Mouse (Mus musculus) MEL-GATA-1-ER (cell line): ENCODE measurements around the gene Gm5622.
"Not testable (repeated sequence)": the region's sequence is repeated elsewhere in the genome, so short reads cannot be mapped to it uniquely, and the experiment has no call there.

ENCODE experiments used
- DNase-seq: peaks from one replicate; pipeline ENCODE4 v3.0.0-alpha.2; 2012; ENCODE audit warnings: low read depth; ENCODE audit errors: extremely low read depth

Gm5622 gene

DNA sequence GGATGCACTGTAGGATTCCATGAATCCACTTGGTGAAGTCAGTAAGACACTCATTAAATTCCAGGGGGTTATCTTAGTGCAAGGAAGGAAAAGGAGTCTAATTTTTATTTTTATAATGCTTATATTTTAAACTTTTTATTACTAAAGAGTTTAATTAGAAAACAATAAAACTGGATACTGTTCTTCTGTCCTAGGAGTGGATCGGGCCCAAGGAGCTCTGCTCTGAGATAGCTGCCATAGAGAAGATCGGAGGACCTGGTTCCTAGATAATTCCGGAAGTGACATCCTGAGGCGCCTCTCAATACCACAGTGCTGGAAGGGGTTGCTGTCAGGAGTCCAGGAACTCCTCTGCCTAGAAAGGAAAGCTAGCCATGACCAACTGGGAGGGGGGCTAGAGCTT is at the start of gene Gm5622:
Gm5622 (plus strand) TSS at position 301 of the 400 bp plus-strand sequence.
- DNase-seq, result no peak

- no peak for DNase-seq
These were observed 45.2 kb upstream of the Gm5622 start for GRCm38 (mm10) chr14:51507416-51507815.

DNA sequence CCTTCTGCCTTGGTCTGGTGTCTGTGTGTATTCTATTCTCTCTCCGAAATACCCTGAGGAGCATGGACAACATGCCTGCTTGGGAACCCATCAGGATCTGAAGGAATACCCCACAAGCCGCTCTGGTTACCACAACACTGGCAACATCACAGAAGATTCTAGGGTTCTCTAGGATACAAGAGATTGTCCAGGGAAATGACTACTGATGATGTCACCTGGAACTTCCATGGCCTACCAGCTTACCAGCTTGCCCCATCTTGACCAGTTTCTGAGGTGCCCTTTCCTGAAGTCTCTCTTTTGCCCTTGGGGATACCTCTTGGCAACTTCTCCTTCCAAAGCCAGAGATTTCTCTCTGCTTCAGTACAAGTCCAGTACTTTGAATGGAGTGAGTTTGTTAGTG is 21.4 kb downstream of the Gm5622 start, which contains the start of gene Gm17175:
Gm17175 (minus strand) TSS at position 101 of the 400 bp plus-strand sequence.
- not testable (repeated sequence) for DNase-seq

DNA sequence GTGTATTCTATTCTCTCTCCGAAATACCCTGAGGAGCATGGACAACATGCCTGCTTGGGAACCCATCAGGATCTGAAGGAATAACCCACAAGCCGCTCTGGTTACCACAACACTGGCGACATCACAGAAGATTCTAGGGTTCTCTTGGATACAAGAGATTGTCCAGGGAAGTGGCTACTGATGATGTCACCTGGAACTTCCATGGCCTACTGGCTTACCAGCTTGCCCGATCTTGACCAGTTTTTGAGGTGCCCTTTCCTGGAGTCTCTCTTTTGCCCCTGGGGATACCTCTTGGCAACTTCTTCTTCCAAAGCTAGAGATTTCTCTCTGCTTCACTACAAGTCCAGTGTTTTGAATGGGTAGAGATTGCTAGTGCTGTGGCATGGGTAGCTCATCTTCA is 39.4 kb downstream of the Gm5622 start, which contains the start of gene Gm17174:
Gm17174 (minus strand) TSS at position 101 of the 400 bp plus-strand sequence.
- DNase-seq, result not testable (repeated sequence)

- DNase-seq, result no peak
These were observed 58.6 kb downstream of the Gm5622 start, which contains the start of gene Gm17078 for GRCm38 (mm10) chr14:51611210-51611609. Gm17078 (minus strand) TSS chr14:51611310.

DNA sequence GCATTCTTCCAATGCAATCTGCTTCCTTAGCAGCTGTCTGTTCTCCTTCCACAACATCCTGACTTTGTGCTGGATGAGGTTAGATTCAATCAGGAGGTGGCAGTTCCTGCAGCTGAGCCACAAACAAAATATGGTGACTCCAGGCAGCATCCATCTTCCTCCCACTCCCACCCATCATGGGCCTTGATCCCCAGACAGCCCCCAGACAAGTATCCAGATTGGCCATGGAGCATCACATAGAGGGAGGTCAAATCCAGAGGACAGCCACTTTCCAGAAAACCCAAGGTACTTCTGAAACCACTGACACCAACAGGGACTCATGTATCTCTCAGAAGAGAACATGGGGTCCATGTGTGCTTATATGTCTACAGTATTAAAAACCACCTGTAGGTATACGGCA is 79.8 kb downstream of the Gm5622 start:
- DNase-seq, result not testable (repeated sequence)

- not testable (repeated sequence) for DNase-seq
These were observed 83.0 kb downstream of the Gm5622 start, which contains the start of gene Gm4181 for GRCm38 (mm10) chr14:51635566-51635965. Gm4181 (minus strand) TSS chr14:51635666.

- no peak for DNase-seq
These were observed 124.7 kb downstream of the Gm5622 start for GRCm38 (mm10) chr14:51677269-51677668.

GRCm38 (mm10) chr14:51695368-51695767 is 142.8 kb downstream of the Gm5622 start, which contains the start of gene Gm17079:
Gm17079 (minus strand) TSS chr14:51695468.
- not testable (repeated sequence) for DNase-seq
